Mouse (Mus musculus) midbrain, embryonic 10.5 days (tissue): ENCODE data around the gene Tmcc3. TPM values are rescaled to one million over a fixed set of nuclear protein-coding genes. Genes with fewer than 3 reads are reported as not detected.
A peak's percentile ranks its signal among the peaks of the same experiment; 100 is the strongest.

Experiments
- DNase-seq: peaks from one replicate; pipeline ENCODE4 v3.0.0-alpha.2; 2017; ENCODE audit warnings: low spot score
- H3K27ac ChIP-seq: fragments of 300-500 bp; sonication (generic); replicated peaks from 2 replicates; pipeline ENCODE4 v1.5.1; 2016; ENCODE audit warnings: mild to moderate bottlenecking
- H3K27me3 ChIP-seq: fragments of 300-500 bp; sonication (generic); 2 replicates; pipeline ENCODE4 v1.6.1; 2016; ENCODE audit warnings: low read depth, mild to moderate bottlenecking; ENCODE audit not compliant: poor library complexity, severe bottlenecking
- H3K36me3 ChIP-seq: fragments of 300-500 bp; sonication (generic); 2 replicates; pipeline ENCODE4 v1.6.1; 2016; ENCODE audit warnings: mild to moderate bottlenecking, moderate library complexity
- H3K4me1 ChIP-seq: fragments of 300-500 bp; sonication (generic); 2 replicates; pipeline ENCODE4 v1.6.1; 2016
- H3K4me3 ChIP-seq: fragments of 300-500 bp; sonication (generic); 2 replicates; pipeline ENCODE4 v1.5.1; 2016; ENCODE audit warnings: mild to moderate bottlenecking, moderate library complexity
- H3K9me3 ChIP-seq: fragments of 300-500 bp; sonication (generic); replicated peaks from 2 replicates; pipeline ENCODE4 v1.6.1; 2016; ENCODE audit warnings: mild to moderate bottlenecking
- WGBS: fragments of 180-500 bp; shearing (Covaris S2); methylation state at CpG from one replicate; pipeline ENCODE4 v1.1.7; 2016; 5-methylcytosine and 5-hydroxymethylcytosine counted together
- polyA plus RNA-seq: library from polyadenylated mRNA; unstranded; fragments of >200 nt; fragmentation: Nextera tagmentation; extraction: Ambion mirVana; gene quantifications from 2 replicates; pipeline ENCODE4 v1.2.1, GENCODE M21; 2016

Tmcc3 gene
- polyA plus RNA-seq, 1 experiment from 2014 or later: 2.9 TPM

DNA sequence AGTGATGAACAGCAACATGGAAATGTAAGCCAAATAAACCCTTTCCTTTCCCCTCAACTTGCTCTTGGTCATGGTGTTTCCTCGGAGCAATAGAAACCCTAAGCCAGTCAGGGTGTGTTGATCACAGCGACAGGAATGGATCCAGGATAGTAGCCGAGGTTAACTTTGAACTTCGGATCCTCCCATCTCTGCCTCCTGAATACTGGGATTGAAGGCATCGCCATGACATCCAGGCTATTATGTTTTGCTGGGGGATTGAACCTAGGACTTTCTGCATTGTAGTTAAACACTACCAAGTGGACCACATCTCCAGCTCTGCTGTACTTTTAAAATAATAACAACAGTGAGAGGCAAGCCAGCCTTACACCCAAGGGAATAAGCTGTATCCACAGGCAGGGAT lies 307.8 kb downstream of the Tmcc3 start:
- no peak overlapping the region for H3K27ac ChIP-seq
- no peak for DNase-seq
- H3K27me3 ChIP-seq: peaks cover 26% of the 10 kb centered on the region
- H3K9me3 ChIP-seq: no peaks in the 10 kb centered on the region
- WGBS: 91% methylated on average over 5 of the region's 5 CpGs
- H3K36me3 ChIP-seq: no peaks in the 10 kb centered on the region
- peaks cover 44% of the 10 kb centered on the region for H3K4me1 ChIP-seq
- H3K4me3 ChIP-seq: no peak overlapping the region

DNA sequence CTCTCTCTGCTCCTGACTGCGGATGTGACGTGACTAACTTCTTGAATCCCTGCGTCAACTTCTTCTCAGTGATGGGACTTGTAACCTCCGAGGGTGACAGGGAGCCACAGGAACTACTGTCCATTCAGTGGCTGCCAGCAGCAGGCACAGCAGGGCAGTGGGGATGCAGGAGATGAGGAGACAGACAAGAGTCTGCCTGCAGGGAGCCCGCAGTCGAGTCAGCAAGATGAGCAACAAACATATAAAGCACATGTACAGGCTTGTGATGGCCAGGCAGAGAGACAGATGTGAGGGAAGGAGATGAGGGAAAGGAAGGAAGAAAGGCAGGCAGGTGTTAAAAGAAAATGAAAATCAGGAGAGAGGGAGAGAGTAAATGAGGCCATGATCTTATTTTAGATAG lies 308.8 kb downstream of the Tmcc3 start:
- H3K27me3 ChIP-seq: peaks cover 34% of the 10 kb centered on the region
- H3K9me3 ChIP-seq: no peaks in the 10 kb centered on the region
- H3K4me3 ChIP-seq: no peak overlapping the region
- no peaks in the 10 kb centered on the region for H3K36me3 ChIP-seq
- H3K27ac ChIP-seq: peak overlapping the region; percentile 86
- no peak for DNase-seq
- H3K4me1 ChIP-seq: peaks cover 44% of the 10 kb centered on the region
- 54% methylated on average over 6 of the region's 6 CpGs for WGBS

DNA sequence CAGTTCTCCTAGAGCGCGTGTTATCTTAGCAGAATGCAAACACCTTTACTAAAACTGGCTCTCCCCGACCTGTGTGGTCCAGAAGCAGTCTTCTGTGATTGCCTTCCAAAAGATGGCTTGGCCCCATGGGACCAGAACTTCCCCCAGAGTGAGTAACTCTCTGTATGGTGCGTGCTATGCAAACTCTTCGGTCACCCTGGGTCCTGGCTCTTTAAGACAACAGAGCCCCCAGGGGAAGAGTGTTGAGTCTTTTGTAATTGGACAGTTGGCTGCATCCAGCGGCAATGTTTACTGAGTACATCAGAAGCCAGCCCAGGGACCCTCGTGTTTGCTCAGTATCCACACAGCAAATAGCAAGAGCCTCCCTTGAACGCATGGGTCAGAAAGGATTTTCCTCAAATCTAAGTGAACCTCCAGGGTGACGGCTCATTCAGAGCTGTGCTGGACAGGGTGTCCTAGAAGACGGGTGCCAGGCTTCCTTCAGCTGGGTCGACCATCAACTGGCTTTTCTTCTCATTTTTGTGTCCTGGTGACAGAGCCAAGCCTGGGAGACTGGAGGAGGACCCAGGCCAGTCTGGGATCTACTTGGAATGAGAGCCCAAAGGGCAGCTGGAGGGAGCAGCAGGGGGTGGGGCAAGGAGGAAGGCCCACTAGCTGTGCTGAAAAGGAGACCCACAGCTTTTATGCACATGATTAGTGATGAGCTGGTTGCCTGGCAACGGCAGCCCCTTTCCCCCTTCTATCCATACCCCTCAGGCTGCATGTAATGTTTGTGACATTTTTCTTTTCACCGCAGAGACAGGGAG lies 309.9 kb downstream of the Tmcc3 start:
- H3K4me1 ChIP-seq: peaks cover 44% of the 10 kb centered on the region
- peak overlapping the region; percentile 86 for H3K27ac ChIP-seq
- H3K27me3 ChIP-seq: peaks cover 44% of the 10 kb centered on the region
- no peaks in the 10 kb centered on the region for H3K9me3 ChIP-seq
- whole genome bisulfite sequencing: 5% methylated on average over 13 of the region's 13 CpGs
- H3K4me3 ChIP-seq: peak overlapping the region; percentile 45
- DNase-seq: peak; percentile 81
- no peaks in the 10 kb centered on the region for H3K36me3 ChIP-seq

DNA sequence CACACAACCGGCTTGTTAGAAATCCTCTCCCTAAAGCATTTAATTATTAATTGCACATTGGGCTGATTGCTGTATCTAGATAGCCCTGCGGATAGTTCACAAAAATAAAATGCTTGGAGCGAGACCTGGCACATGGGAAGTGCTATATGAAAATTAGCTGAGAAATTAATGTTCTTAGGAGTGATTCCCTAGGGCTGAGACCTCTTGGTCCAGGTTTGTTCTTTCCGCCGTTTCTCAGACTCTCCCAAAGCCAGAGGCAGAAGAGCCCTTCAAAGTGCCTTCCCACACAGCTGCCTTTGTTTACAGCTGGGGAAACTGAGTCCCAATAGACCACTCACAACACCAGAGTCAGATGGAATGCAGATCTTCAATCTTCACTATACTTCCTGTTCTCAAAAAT lies 310.5 kb downstream of the Tmcc3 start:
- WGBS: 30% methylated on average over 5 of the region's 5 CpGs
- no peaks in the 10 kb centered on the region for H3K9me3 ChIP-seq
- no peak for DNase-seq
- H3K4me1 ChIP-seq: peaks cover 44% of the 10 kb centered on the region
- H3K36me3 ChIP-seq: no peaks in the 10 kb centered on the region
- peak overlapping the region; percentile 86 for H3K27ac ChIP-seq
- H3K27me3 ChIP-seq: peaks cover 44% of the 10 kb centered on the region
- peak overlapping the region; percentile 45 for H3K4me3 ChIP-seq

DNA sequence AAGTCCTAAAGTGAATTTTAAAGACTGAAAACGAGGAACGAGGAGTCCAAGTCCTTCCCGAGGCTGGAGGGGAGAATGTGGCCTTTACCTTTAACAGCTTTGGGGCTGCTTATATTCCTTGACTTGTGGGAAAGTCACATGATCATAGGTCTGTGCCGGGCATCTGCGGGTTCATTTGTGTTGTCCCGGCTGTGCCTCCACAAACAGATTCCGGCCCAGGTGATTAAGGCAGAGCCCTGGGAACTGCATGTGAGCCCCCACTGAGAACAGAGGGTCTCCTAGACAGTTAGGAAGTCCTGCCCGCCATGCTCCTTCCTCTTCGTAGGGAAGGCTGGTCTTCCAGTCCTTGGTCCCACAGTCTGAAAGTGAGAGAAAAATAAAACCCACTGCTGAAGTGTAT lies 311.1 kb downstream of the Tmcc3 start:
- Histone ChIP-seq H3K27me3 (peaks cover 44% of the 10 kb centered on the region), H3K9me3 (no peaks in the 10 kb centered on the region), H3K4me3 (no peak overlapping the region), H3K27ac (peak overlapping the region; percentile 86), H3K36me3 (no peaks in the 10 kb centered on the region), H3K4me1 (peaks cover 48% of the 10 kb centered on the region)
- 40% methylated on average over 9 of the region's 9 CpGs for WGBS
- DNase-seq: peak; percentile 23

DNA sequence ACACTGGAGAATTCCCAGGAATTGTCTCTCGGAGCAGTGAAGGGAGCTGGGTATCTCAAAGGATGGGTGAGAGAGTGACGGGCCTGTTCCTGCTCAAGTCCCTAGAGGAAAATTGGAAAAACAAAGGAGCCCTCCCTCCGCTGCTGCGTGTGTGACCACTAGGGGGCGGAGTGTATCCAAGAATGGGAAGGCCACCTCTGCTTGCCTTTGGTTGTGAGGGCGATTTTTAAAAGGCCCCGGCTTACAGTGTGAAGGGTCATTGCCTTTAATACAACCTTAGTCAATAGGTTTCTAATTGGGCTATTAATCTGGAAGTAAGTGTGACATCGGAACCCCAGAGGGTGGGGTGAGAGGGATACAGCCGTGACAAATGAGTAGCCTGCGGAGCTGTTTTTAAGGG lies 311.9 kb downstream of the Tmcc3 start:
- WGBS: 3% methylated on average over 10 of the region's 10 CpGs
- Histone ChIP-seq H3K36me3 (no peaks in the 10 kb centered on the region), H3K4me3 (no peak overlapping the region), H3K4me1 (peaks cover 48% of the 10 kb centered on the region), H3K9me3 (no peaks in the 10 kb centered on the region), H3K27ac (peak overlapping the region; percentile 86), H3K27me3 (peaks cover 44% of the 10 kb centered on the region)
- DNase-seq: peak; percentile 90

DNA sequence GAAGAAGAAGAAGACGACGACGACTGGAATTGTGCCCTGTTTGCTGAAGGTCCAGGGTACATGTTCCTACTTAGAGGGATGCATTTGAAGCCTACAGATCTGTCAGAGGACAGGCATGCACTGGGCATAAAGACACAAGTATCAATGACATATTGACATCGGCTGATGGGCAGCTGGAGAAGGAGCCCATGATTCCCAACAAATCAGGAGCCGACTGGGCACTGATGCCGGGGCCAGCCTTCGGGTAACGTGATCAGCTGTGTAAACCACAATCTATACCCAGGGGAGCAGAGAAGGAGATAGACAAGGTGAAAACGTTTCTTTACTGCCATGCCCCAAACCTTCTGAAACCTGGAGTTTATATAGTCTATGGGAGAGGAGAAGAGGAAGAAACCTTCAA lies 313.3 kb downstream of the Tmcc3 start:
- Histone ChIP-seq H3K4me3 (no peak overlapping the region), H3K36me3 (no peaks in the 10 kb centered on the region), H3K27ac (no peak overlapping the region), H3K4me1 (peaks cover 44% of the 10 kb centered on the region), H3K27me3 (peaks cover 31% of the 10 kb centered on the region), H3K9me3 (no peaks in the 10 kb centered on the region)
- 86% methylated on average over 9 of the region's 9 CpGs for WGBS
- peak; percentile 11 for DNase-seq

DNA sequence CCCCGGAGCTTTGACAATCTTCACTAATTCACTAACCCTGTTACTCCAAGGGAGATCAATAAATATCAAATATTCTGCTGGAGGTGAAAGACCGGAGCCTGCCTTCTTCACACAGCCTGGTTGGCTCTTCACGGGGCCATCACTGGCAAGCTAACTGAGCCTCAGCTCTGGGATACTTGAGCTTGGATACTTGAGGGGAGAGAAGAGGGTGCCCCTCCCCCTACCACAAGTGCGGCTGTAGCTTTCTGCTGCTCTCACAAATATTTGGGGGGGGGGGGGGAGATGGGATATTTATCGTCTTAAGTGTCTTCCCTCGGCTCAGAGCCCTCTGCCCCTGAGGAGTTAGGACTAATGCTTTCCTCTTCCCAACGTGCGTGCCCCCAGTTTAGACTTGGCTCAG lies 313.9 kb downstream of the Tmcc3 start:
- peaks cover 25% of the 10 kb centered on the region for H3K27me3 ChIP-seq

DNA sequence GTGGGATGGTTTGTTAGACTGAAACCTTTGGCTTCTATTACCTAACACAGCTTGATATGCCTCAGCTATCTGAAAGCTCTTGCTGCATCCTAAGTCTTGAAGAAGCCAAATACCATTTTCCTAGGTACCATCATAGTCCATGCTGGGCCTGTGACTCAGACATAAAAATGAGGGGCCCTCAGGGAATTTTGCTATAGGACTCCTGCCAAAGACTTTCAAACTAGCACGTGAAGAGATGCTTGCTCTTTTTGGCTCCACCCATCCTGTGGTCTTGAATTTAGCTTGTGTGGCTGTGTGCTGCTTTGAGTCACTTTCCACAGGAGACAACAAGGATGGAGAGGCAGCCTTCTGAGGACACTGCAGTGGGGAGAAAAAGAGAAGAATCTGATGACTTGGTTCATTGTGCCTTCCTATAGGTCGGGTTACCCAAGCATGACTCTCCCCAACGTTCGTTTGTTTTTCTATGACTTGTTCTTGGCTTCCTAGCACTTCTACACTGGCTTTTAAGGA lies 319.1 kb downstream of the Tmcc3 start:
- H3K27ac ChIP-seq: no peak overlapping the region
- H3K36me3 ChIP-seq: no peaks in the 10 kb centered on the region
- no peaks in the 10 kb centered on the region for H3K9me3 ChIP-seq
- H3K27me3 ChIP-seq: peaks cover 7% of the 10 kb centered on the region; the same call in 1 of the 2 replicates
- DNase-seq: no peak
- WGBS: 70% methylated on average over 4 of the region's 4 CpGs
- peaks cover 15% of the 10 kb centered on the region for H3K4me1 ChIP-seq
- no peak overlapping the region for H3K4me3 ChIP-seq

More for the DNA sequence above, 313.9 kb downstream of the Tmcc3 start:
- Histone ChIP-seq H3K9me3 (no peaks in the 10 kb centered on the region), H3K36me3 (no peaks in the 10 kb centered on the region), H3K4me3 (no peak overlapping the region), H3K4me1 (peaks cover 38% of the 10 kb centered on the region), H3K27ac (no peak overlapping the region)
- 78% methylated on average over 8 of the region's 8 CpGs for WGBS
- DNase-seq: no peak

DNA sequence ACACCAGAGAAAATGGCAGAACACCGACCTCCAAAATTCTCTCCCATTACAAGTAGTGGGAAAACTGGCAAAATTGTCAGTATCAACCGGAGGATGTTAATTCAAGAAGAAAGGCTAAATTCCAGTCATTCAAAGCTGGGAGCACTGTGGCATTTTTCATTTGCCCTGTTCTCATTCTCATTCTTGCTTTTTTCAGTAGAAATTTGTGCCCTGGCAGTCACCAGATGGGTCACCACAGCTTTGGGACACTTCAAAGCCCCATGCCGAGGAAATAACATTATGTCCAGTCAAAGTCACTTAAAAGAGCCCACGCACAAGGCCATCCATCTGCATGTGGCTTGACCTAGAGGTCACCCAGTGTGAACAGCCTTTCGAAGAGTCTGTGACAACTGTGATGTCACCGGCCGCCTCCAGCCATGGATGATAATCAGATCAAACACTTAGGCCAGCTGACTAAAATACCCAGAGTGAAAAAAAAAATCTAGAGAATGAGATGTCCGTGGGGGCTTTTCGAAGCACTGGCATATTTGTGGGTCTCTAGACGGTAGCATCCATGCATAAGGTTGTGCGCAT lies 319.9 kb downstream of the Tmcc3 start:
- no peak overlapping the region for H3K27ac ChIP-seq
- no peak overlapping the region for H3K4me3 ChIP-seq
- H3K36me3 ChIP-seq: no peaks in the 10 kb centered on the region
- 58% methylated on average over 11 of the region's 11 CpGs for WGBS
- H3K9me3 ChIP-seq: no peaks in the 10 kb centered on the region
- no peaks in the 10 kb centered on the region for H3K27me3 ChIP-seq
- H3K4me1 ChIP-seq: peaks cover 15% of the 10 kb centered on the region
- DNase-seq: no peak

DNA sequence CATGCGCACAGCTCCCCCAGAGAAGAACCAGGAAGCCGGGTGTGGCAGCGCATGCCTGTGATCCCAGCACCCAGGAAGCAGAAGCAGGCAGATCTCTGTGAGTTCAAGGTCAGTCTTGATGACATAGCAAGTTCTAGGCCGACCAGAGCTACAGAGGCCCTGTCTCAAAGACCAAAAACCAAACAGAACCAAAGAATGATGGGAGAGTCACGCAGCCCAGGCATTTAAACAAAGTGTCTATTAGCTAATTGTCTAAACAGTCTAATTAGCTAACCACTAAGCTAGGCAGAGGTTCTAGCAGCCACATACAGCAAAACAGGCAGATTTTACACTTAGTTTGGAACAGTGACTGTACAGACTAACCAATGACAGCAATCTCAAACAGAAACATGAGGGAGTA lies 320.5 kb downstream of the Tmcc3 start:
- no peaks in the 10 kb centered on the region for H3K27me3 ChIP-seq

DNA sequence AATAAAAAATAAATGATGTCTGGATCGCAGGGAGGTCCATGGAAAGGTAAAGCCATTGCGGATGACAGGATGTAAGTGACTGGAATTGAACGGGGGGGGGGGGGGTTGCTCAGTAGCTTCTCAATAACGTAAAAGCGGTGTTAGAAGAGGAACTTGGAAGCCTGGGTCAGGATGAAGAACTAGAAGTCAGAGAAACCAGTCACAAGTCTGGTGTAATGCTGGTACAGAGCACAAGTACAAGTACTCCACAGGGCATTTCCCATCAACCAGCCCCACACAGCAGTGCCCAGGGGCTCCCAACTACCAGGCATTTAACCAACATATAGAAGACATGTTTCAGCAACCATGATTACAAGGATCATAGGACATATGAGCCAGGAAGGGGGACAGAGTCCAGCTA lies 326.9 kb downstream of the Tmcc3 start:
- Histone ChIP-seq H3K36me3 (no peaks in the 10 kb centered on the region), H3K27ac (no peak overlapping the region), H3K4me3 (no peak overlapping the region), H3K4me1 (no peaks in the 10 kb centered on the region), H3K27me3 (no peaks in the 10 kb centered on the region), H3K9me3 (no peaks in the 10 kb centered on the region)
- DNase-seq: no peak
- 94% methylated on average over 5 of the region's 5 CpGs for WGBS

More for the DNA sequence above, 320.5 kb downstream of the Tmcc3 start:
- no peak overlapping the region for H3K27ac ChIP-seq
- no peak overlapping the region for H3K4me3 ChIP-seq
- peaks cover 15% of the 10 kb centered on the region for H3K4me1 ChIP-seq
- H3K36me3 ChIP-seq: no peaks in the 10 kb centered on the region
- DNase-seq: no peak
- WGBS: 91% methylated on average over 5 of the region's 5 CpGs
- H3K9me3 ChIP-seq: no peaks in the 10 kb centered on the region

DNA sequence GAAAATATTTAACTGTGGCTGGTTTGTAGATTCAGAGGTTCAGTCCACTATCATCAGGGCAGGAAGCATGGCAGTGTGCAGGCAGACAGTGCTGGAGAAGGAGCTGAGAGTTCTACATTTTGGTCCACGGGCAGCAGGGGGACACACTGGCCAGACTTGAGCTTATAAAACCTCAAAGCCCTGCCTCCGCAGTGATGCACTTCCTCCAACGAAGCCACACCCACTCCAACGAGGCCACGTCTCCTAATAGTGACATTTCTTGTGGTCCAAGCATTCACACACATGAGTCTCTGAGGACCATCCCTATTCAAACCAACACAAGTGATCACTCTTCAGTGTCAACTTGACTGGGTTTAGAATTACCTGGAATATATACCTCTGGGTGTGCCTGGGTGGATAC lies 327.5 kb downstream of the Tmcc3 start:
- H3K36me3 ChIP-seq: no peaks in the 10 kb centered on the region
- WGBS: 86% methylated on average over 5 of the region's 5 CpGs

More for the DNA sequence above, 327.5 kb downstream of the Tmcc3 start:
- Histone ChIP-seq H3K4me3 (no peak overlapping the region), H3K27me3 (no peaks in the 10 kb centered on the region), H3K9me3 (no peaks in the 10 kb centered on the region), H3K27ac (no peak overlapping the region), H3K4me1 (no peaks in the 10 kb centered on the region)
- no peak for DNase-seq
